Mouse (Mus musculus) frontal cortex, postnatal 10 days (tissue): ENCODE measurements around the gene Galnt10.

Source experiments
- DNase-seq, 2 experiments: peaks; one replicate each; pipeline ENCODE4 v3.0.0; 2022; ENCODE audit warnings: low spot score in 2 of 2, mixed read lengths in 1 of 2

Gene Galnt10

GRCm38 (mm10) chr11:57724791-57725463 lies 79.7 kb downstream of the Galnt10 start:
- DNase-seq: no peak

GRCm38 (mm10) chr11:57725926-57726325 lies 80.7 kb downstream of the Galnt10 start:
- no peak for DNase-seq

GRCm38 (mm10) chr11:57727303-57727969 lies 82.2 kb downstream of the Galnt10 start:
- peak; percentile 50 to 62 for DNase-seq

- DNase-seq: no peak
Measured at GRCm38 (mm10) chr11:57732410-57733281, 87.4 kb downstream of the Galnt10 start.

GRCm38 (mm10) chr11:57747294-57748080 lies 102.2 kb downstream of the Galnt10 start:
- DNase-seq: peak in 1 of 2 experiments; percentile 18

GRCm38 (mm10) chr11:57753538-57754203 lies 108.4 kb downstream of the Galnt10 start:
- DNase-seq: no peak

- no peak for DNase-seq
Measured at GRCm38 (mm10) chr11:57758621-57759020, 113.4 kb downstream of the Galnt10 start.

GRCm38 (mm10) chr11:57760509-57761058 lies 115.3 kb downstream of the Galnt10 start:
- DNase-seq: no peak

GRCm38 (mm10) chr11:57761347-57761746 lies 116.1 kb downstream of the Galnt10 start:
- DNase-seq: no peak

GRCm38 (mm10) chr11:57764124-57764523 lies 118.9 kb downstream of the Galnt10 start:
- DNase-seq: no peak

- no peak for DNase-seq
Measured at GRCm38 (mm10) chr11:57766617-57767016, 121.4 kb downstream of the Galnt10 start.

- DNase-seq: no peak
Measured at GRCm38 (mm10) chr11:57767171-57767570, 121.9 kb downstream of the Galnt10 start.

- no peak for DNase-seq
Measured at GRCm38 (mm10) chr11:57770776-57771175, 125.5 kb downstream of the Galnt10 start.

- no peak for DNase-seq
Measured at GRCm38 (mm10) chr11:57771676-57772075, 126.4 kb downstream of the Galnt10 start.

GRCm38 (mm10) chr11:57773479-57773878 lies 128.2 kb downstream of the Galnt10 start:
- DNase-seq: no peak

- no peak for DNase-seq
Measured at GRCm38 (mm10) chr11:57773936-57774335, 128.7 kb downstream of the Galnt10 start.

GRCm38 (mm10) chr11:57775868-57776267 lies 130.6 kb downstream of the Galnt10 start:
- no peak for DNase-seq

- DNase-seq: no peak
Measured at GRCm38 (mm10) chr11:57776546-57776945, 131.3 kb downstream of the Galnt10 start.

- DNase-seq: peak in 1 of 2 experiments; percentile 46
Measured at GRCm38 (mm10) chr11:57778349-57778748, 133.1 kb downstream of the Galnt10 start.

GRCm38 (mm10) chr11:57779824-57780223 lies 134.6 kb downstream of the Galnt10 start:
- DNase-seq: no peak
